Mouse (Mus musculus) NIH3T3 (cell line): Measurements from ENCODE around the gene Map3k6.

Experiments
- DNase-seq: peaks from one replicate; pipeline ENCODE4 v3.0.0-alpha.2; 2012; ENCODE audit warnings: low read depth

The Map3k6 gene

GRCm38 (mm10) chr4:133285299-133285698 is 44.7 kb downstream of the Map3k6 start:
- DNase-seq: no peak

- DNase-seq: no peak
Measured at GRCm38 (mm10) chr4:133285950-133286349, 45.3 kb downstream of the Map3k6 start.

- DNase-seq: no peak
Measured at GRCm38 (mm10) chr4:133286476-133287077, 46.0 kb downstream of the Map3k6 start.

- no peak for DNase-seq
Measured at GRCm38 (mm10) chr4:133291255-133291654, 50.6 kb downstream of the Map3k6 start.

GRCm38 (mm10) chr4:133292405-133292804 is 51.8 kb downstream of the Map3k6 start:
- no peak for DNase-seq

GRCm38 (mm10) chr4:133292901-133293843 is 52.6 kb downstream of the Map3k6 start:
- no peak for DNase-seq

GRCm38 (mm10) chr4:133294084-133294483 is 53.5 kb downstream of the Map3k6 start:
- DNase-seq: no peak

GRCm38 (mm10) chr4:133297360-133297759 is 56.7 kb downstream of the Map3k6 start:
- no peak for DNase-seq

- peak; percentile 83 for DNase-seq
Measured at GRCm38 (mm10) chr4:133297801-133298238, 57.2 kb downstream of the Map3k6 start.

GRCm38 (mm10) chr4:133298516-133299365 is 58.1 kb downstream of the Map3k6 start:
- DNase-seq: no peak

- no peak for DNase-seq
Measured at GRCm38 (mm10) chr4:133299701-133300100, 59.1 kb downstream of the Map3k6 start.

- no peak for DNase-seq
Measured at GRCm38 (mm10) chr4:133300421-133300820, 59.8 kb downstream of the Map3k6 start.

- DNase-seq: peak; percentile 75
Measured at GRCm38 (mm10) chr4:133301802-133302201, 61.2 kb downstream of the Map3k6 start.
